Comparison of ENCODE assay signal across 8 mouse cellular contexts in the genomic region with DNA sequence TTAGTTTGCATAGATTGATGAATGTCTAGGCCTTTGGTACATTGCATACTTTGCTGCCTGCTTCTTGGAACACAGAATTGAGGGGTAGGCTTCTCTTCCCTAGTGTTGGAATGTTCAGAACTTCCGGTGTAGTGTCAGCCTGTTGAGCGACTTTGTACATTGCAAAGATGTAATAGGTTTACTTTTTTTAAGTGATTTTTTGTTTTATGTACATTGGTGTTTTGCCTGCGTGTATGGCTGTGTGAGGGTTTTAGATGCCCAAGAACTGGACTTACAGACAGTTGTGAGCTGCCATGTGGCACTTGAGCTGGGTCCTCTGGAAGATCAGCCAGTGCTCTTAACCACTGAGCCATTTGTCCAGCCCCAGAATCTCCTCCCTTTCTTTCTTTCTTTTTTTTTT. TPM values are rescaled to one million over a fixed set of nuclear protein-coding genes. Genes with fewer than 3 reads are reported as not detected.
DNase-seq lines count a peak whose midpoint lies in the region; ATAC-seq and TF ChIP-seq lines count a peak whose summit lies in the region.

No protein-coding gene starts in this region.

- no peak overlapping the region for H3K27ac ChIP-seq in liver, adult 2 months (replicated peaks; ENCODE audit: insufficient read depth, low read depth, low read length)
- H3K27ac ChIP-seq in embryonic facial prominence, embryonic 12.5 days, result peak overlapping the region; percentile 100; the same call in 1 of the 2 replicates
- no peak overlapping the region for H3K27ac ChIP-seq in limb, embryonic 11.5 days (replicated peaks; ENCODE audit: low read depth, low read length)
- H3K27ac ChIP-seq in olfactory bulb, adult 2 months (ENCODE audit: insufficient read depth, low read depth, low read length), result no peak overlapping the region

- H3K4me2 ChIP-seq in embryonic facial prominence, embryonic 12.5 days (replicated peaks), result peak overlapping the region; percentile 94
- H3K4me2 ChIP-seq in limb, embryonic 11.5 days (ENCODE audit: low read depth, severe bottlenecking), result peak overlapping the region; percentile 88

- H3K4me1 ChIP-seq in liver, adult 2 months (ENCODE audit: control insufficient read depth, insufficient read depth, low read length), result peaks cover 5% of the 10 kb centered on the region
- H3K4me1 ChIP-seq in embryonic facial prominence, embryonic 12.5 days, result peaks cover 20% of the 10 kb centered on the region
- peaks cover 5% of the 10 kb centered on the region for H3K4me1 ChIP-seq in limb, embryonic 11.5 days (ENCODE audit: control insufficient read depth, insufficient read depth, low read length)
- peaks cover 11% of the 10 kb centered on the region for H3K4me1 ChIP-seq in olfactory bulb, adult 2 months (ENCODE audit: control insufficient read depth, insufficient read depth, low read length)

- H3K27me3 ChIP-seq in liver, adult 2 months (ENCODE audit: control insufficient read depth, insufficient read depth, low read length), result no peaks in the 10 kb centered on the region
- no peaks in the 10 kb centered on the region for H3K27me3 ChIP-seq in embryonic facial prominence, embryonic 12.5 days
- no peaks in the 10 kb centered on the region for H3K27me3 ChIP-seq in limb, embryonic 11.5 days (ENCODE audit: control insufficient read depth, insufficient read depth, low read length)

- peaks cover 21% of the 10 kb centered on the region for H3K36me3 ChIP-seq in liver, adult 2 months (ENCODE audit: control insufficient read depth, insufficient read depth, low read length)
- peaks cover 23% of the 10 kb centered on the region for H3K36me3 ChIP-seq in embryonic facial prominence, embryonic 12.5 days
- H3K36me3 ChIP-seq in limb, embryonic 11.5 days (ENCODE audit: control insufficient read depth, insufficient read depth, low read length), result peaks cover 11% of the 10 kb centered on the region; the same call in 1 of the 2 replicates

- no peak for ATAC-seq in embryonic facial prominence, embryonic 12.5 days (ENCODE audit: insufficient number of reproducible peaks, insufficient read depth, low FRiP score, low TSS enrichment)
- ATAC-seq in limb, embryonic 11.5 days (ENCODE audit: insufficient number of reproducible peaks, low FRiP score, low TSS enrichment, low read depth), result no peak

- no peaks in the 10 kb centered on the region for H3K9me3 ChIP-seq in embryonic facial prominence, embryonic 12.5 days
- no peaks in the 10 kb centered on the region for H3K9me3 ChIP-seq in limb, embryonic 11.5 days (ENCODE audit: control insufficient read depth, low read length)

- H3K79me2 ChIP-seq in liver, adult 2 months (ENCODE audit: control insufficient read depth, insufficient read depth, low read length), result peaks cover 22% of the 10 kb centered on the region; the same call in 1 of the 2 replicates

- 3% methylated on average over 3 of the region's 3 CpGs for WGBS in liver, adult 2 months
- WGBS in embryonic facial prominence, embryonic 12.5 days, result 56% methylated on average over 3 of the region's 3 CpGs
- 75% methylated on average over 3 of the region's 3 CpGs for WGBS in limb, embryonic 11.5 days
- WGBS in olfactory bulb, adult 2 months, result 12% methylated on average over 3 of the region's 3 CpGs

- no peak overlapping the region; the same call in 1 of the 2 replicates for H3K9ac ChIP-seq in liver, adult 2 months (ENCODE audit: low read depth, low read length)
- peak overlapping the region; percentile 5 for H3K9ac ChIP-seq in embryonic facial prominence, embryonic 12.5 days
- no peak overlapping the region for H3K9ac ChIP-seq in limb, embryonic 11.5 days (ENCODE audit: low read length)

- peak overlapping the region; percentile 90 for H3K4me3 ChIP-seq in liver, adult 2 months (ENCODE audit: insufficient read depth, low read depth, low read length)
- peak overlapping the region; percentile 96 for H3K4me3 ChIP-seq in embryonic facial prominence, embryonic 12.5 days
- peak overlapping the region; percentile 91 for H3K4me3 ChIP-seq in limb, embryonic 11.5 days (ENCODE audit: low read depth, low read length)
- peak overlapping the region; percentile 29 for H3K4me3 ChIP-seq in olfactory bulb, adult 2 months (ENCODE audit: insufficient read depth, low read depth, low read length)

- TF ChIP-seq POLR2A in liver, adult 2 months (IDR thresholded peaks at IDR 0.05; ENCODE audit: extremely low read depth, insufficient read depth, low read length), result no peak
- TF ChIP-seq POLR2A in olfactory bulb, adult 2 months (IDR thresholded peaks at IDR 0.05; ENCODE audit: insufficient read depth, low read depth, low read length), result no peak

- DNase-seq in liver, adult 2 months (ENCODE audit: extremely low read depth, low read depth, low spot score), result peak; percentile 40
- no peak for DNase-seq in liver
- no peak for DNase-seq in limb, embryonic 11.5 days (ENCODE audit: low spot score)
- DNase-seq in adrenal gland, adult 18-20 months (ENCODE audit: low spot score in 2 of 2), result no peak
- DNase-seq in retina, postnatal 1 day, result no peak
- no peak for DNase-seq in thymus, postnatal 25 days

- no peak for TF ChIP-seq CTCF in liver, adult 2 months (IDR thresholded peaks at IDR 0.05; ENCODE audit: low read depth, low read length)
- TF ChIP-seq CTCF in olfactory bulb, adult 2 months (IDR thresholded peaks at IDR 0.05; ENCODE audit: insufficient read depth, low read depth, low read length), result no peak

RNA-seq across cellular contexts. Expression of a gene that starts 1.1 kb away (rescaled TPM):
- total RNA-seq in liver, adult 2 months (2014; rRNA removed), result 5.3 and 6.3 TPM in 2 replicates
- polyA plus RNA-seq in liver, adult 2 months (2012; rRNA removed), result 3.6 and 5.2 TPM in 2 replicates
- polyA plus RNA-seq in embryonic facial prominence, embryonic 12.5 days (2016; fragmentation: Nextera tagmentation; extraction: Ambion mirVana), result 10.8 and 12.9 TPM in 2 replicates
- 8.4 and 9.7 TPM in 2 replicates for polyA plus RNA-seq in limb, embryonic 11.5 days (2014; fragmentation: Nextera tagmentation; extraction: Ambion mirVana)
- polyA plus RNA-seq in olfactory bulb, adult 2 months (2012; ENCODE audit: insufficient read depth, insufficient read length, low replicate concordance, missing spikeins), result not detected in 2 replicates
- 10 to 100 TPM; 24.7 to 27.3 TPM for total RNA-seq in adrenal gland, adult 18-20 months (2021)

Comparison
In these comparisons a context has a peak if more than half of its experiments do, and no peak if none do; other contexts are left out.
1. H3K4me3 ChIP-seq: peak in every context shown above with its lines; median percentile 96 in embryonic facial prominence, embryonic 12.5 days; 91 in limb, embryonic 11.5 days; 90 in liver, adult 2 months; 29 in olfactory bulb, adult 2 months.